Mouse (Mus musculus) MEL (cell line): ENCODE measurements around the gene Ndufs8. TPM values are rescaled to one million over a fixed set of nuclear protein-coding genes. Genes with fewer than 3 reads are reported as not detected.
"Not testable (repeated sequence)": the region's sequence is repeated elsewhere in the genome, so short reads cannot be mapped to it uniquely, and the experiment has no call there.

Experiments
- DNase-seq: peaks from one replicate; pipeline ENCODE4 v3.0.0; 2011; ENCODE audit warnings: low read depth, low spot score
- H3K27ac ChIP-seq: 2 replicates; pipeline ENCODE4 v1.5.1; 2012; ENCODE audit warnings: low read depth, mild to moderate bottlenecking, control low read depth, low read length, moderate library complexity; ENCODE audit not compliant: control insufficient read depth
- H3K27me3 ChIP-seq, 2 experiments: fragments of 150-350 bp in 1 of 2; sonication (generic) in 1 of 2; 2 replicates each; pipeline ENCODE4 v1.6.1; 2012; ENCODE audit warnings: low read length in 2 of 2, mild to moderate bottlenecking in 2 of 2, improper control_type of control experiment in 1 of 2, moderate library complexity in 1 of 2; ENCODE audit not compliant: insufficient read depth in 2 of 2, control insufficient read depth in 1 of 2
- H3K36me3 ChIP-seq, 2 experiments: 2 replicates each; pipeline ENCODE4 v1.6.1; 2012 to 2014; ENCODE audit warnings: low read length in 2 of 2, improper control_type of control experiment in 1 of 2, inconsistent platforms in 1 of 2, mild to moderate bottlenecking in 1 of 2; ENCODE audit not compliant: insufficient read depth in 2 of 2, control insufficient read depth in 1 of 2
- H3K4me1 ChIP-seq, 2 experiments: fragments of 150-350 bp in 1 of 2; sonication (generic) in 1 of 2; 2 replicates each; pipeline ENCODE4 v1.6.1; 2012; ENCODE audit warnings: low read length in 2 of 2, improper control_type of control experiment in 1 of 2, mild to moderate bottlenecking in 1 of 2; ENCODE audit not compliant: insufficient read depth in 2 of 2, control insufficient read depth in 1 of 2
- H3K4me3 ChIP-seq, 2 experiments: fragments of 150-350 bp in 1 of 2; sonication (generic) in 1 of 2; 2 replicates each; pipeline ENCODE4 v1.5.1; 2012; ENCODE audit warnings: low read depth in 2 of 2, low read length in 2 of 2, mild to moderate bottlenecking in 2 of 2, moderate library complexity in 2 of 2, control low read depth in 1 of 2, improper control_type of control experiment in 1 of 2; ENCODE audit not compliant: control insufficient read depth in 1 of 2, insufficient read depth in 1 of 2
- H3K79me2 ChIP-seq: 2 replicates; pipeline ENCODE4 v1.6.1; 2012; ENCODE audit warnings: mild to moderate bottlenecking, low read length, moderate library complexity; ENCODE audit not compliant: control insufficient read depth, poor library complexity, insufficient read depth
- H3K9ac ChIP-seq: 2 replicates; pipeline ENCODE4 v1.6.1; 2012; ENCODE audit warnings: low read depth, mild to moderate bottlenecking, control low read depth, low read length, moderate library complexity; ENCODE audit not compliant: control insufficient read depth, poor library complexity, severe bottlenecking
- H3K9me3 ChIP-seq: fragments of 150-350 bp; sonication (generic); replicated peaks from 2 replicates; pipeline ENCODE4 v1.6.1; 2012; ENCODE audit warnings: mild to moderate bottlenecking, low read length, improper control_type of control experiment, moderate library complexity; ENCODE audit not compliant: insufficient read depth
- CHD1 ChIP-seq: IDR thresholded peaks from 2 replicates; pipeline ENCODE4 v1.6.1; 2012; ENCODE audit warnings: low read depth, mild to moderate bottlenecking, inconsistent platforms, low read length, improper control_type of control experiment
- CHD2 ChIP-seq: IDR thresholded peaks from 2 replicates; pipeline ENCODE4 v1.6.1; 2011; ENCODE audit warnings: low read length, improper control_type of control experiment
- CTCF ChIP-seq, 3 experiments: IDR thresholded peaks in 2 of 3; conservative IDR thresholded peaks in 1 of 3; 2 replicates each; pipeline ENCODE4 v1.5.1; 2011 to 2012; ENCODE audit warnings: low read length in 3 of 3, low read depth in 2 of 3, mild to moderate bottlenecking in 2 of 3, improper control_type of control experiment in 1 of 3, inconsistent platforms in 1 of 3, mixed read lengths in 1 of 3, moderate library complexity in 1 of 3; ENCODE audit not compliant: control insufficient read depth in 1 of 3, insufficient read depth in 1 of 3, poor library complexity in 1 of 3, severe bottlenecking in 1 of 3
- ETS1 ChIP-seq: IDR thresholded peaks from 2 replicates; pipeline ENCODE4 v1.6.1; 2012; ENCODE audit warnings: low read depth, mild to moderate bottlenecking, inconsistent platforms, low read length, improper control_type of control experiment, moderate library complexity
- GATA1 ChIP-seq: IDR thresholded peaks from 2 replicates; pipeline ENCODE4 v1.6.1; 2011; ENCODE audit warnings: low read depth, low read length, improper control_type of control experiment
- HCFC1 ChIP-seq: IDR thresholded peaks from 2 replicates; pipeline ENCODE4 v1.6.1; 2012; ENCODE audit warnings: low read depth, mild to moderate bottlenecking, inconsistent platforms, low read length, improper control_type of control experiment, moderate library complexity
- MAX ChIP-seq: IDR thresholded peaks from 2 replicates; pipeline ENCODE4 v1.6.1; 2011; ENCODE audit warnings: low read length, improper control_type of control experiment
- MAZ ChIP-seq: IDR thresholded peaks from 2 replicates; pipeline ENCODE4 v1.6.1; 2012; ENCODE audit warnings: low read depth, mild to moderate bottlenecking, inconsistent platforms, low read length, improper control_type of control experiment
- MYC ChIP-seq: IDR thresholded peaks from 2 replicates; pipeline ENCODE4 v1.6.1; 2011; ENCODE audit warnings: low read depth, mild to moderate bottlenecking, low read length, improper control_type of control experiment, moderate library complexity
- NELFE ChIP-seq: IDR thresholded peaks from 2 replicates; pipeline ENCODE4 v1.6.1; 2011; ENCODE audit warnings: low read depth, low read length, improper control_type of control experiment
- POLR2A ChIP-seq, 2 experiments: IDR thresholded peaks; 2 replicates each; pipeline ENCODE4 v1.6.1; 2011 to 2012; ENCODE audit warnings: low read length in 2 of 2, mild to moderate bottlenecking in 2 of 2, control low read depth in 1 of 2, improper control_type of control experiment in 1 of 2, low read depth in 1 of 2, moderate library complexity in 1 of 2; ENCODE audit not compliant: control insufficient read depth in 1 of 2, insufficient read depth in 1 of 2, poor library complexity in 1 of 2
- RCOR1 ChIP-seq: IDR thresholded peaks from 2 replicates; pipeline ENCODE4 v1.6.1; 2012; ENCODE audit warnings: low read depth, mild to moderate bottlenecking, inconsistent platforms, low read length, improper control_type of control experiment
- SMC3 ChIP-seq: IDR thresholded peaks from 2 replicates; pipeline ENCODE4 v1.6.1; 2011; ENCODE audit warnings: low read depth, low read length, improper control_type of control experiment
- TAL1 ChIP-seq: IDR thresholded peaks from 2 replicates; pipeline ENCODE4 v1.6.1; 2012; ENCODE audit warnings: mild to moderate bottlenecking, inconsistent platforms, low read length, moderate library complexity, mixed read lengths
- UBTF ChIP-seq: IDR thresholded peaks from 2 replicates; pipeline ENCODE4 v1.6.1; 2012; ENCODE audit warnings: low read depth, mild to moderate bottlenecking, inconsistent platforms, low read length, improper control_type of control experiment, moderate library complexity, borderline replicate concordance; ENCODE audit not compliant: insufficient read depth
- USF2 ChIP-seq, 2 experiments: IDR thresholded peaks; 2 replicates each; pipeline ENCODE4 v1.6.1; 2011 to 2012; ENCODE audit warnings: improper control_type of control experiment in 2 of 2, low read length in 2 of 2, borderline replicate concordance in 1 of 2, inconsistent platforms in 1 of 2, low read depth in 1 of 2, mild to moderate bottlenecking in 1 of 2; ENCODE audit not compliant: insufficient read depth in 1 of 2
- ZC3H11A ChIP-seq: IDR thresholded peaks from 2 replicates; pipeline ENCODE4 v1.6.1; 2012; ENCODE audit warnings: low read depth, mild to moderate bottlenecking, inconsistent platforms, low read length, improper control_type of control experiment
- ZKSCAN1 ChIP-seq: IDR thresholded peaks from 2 replicates; pipeline ENCODE4 v1.6.1; 2012; ENCODE audit warnings: low read depth, mild to moderate bottlenecking, inconsistent platforms, low read length, improper control_type of control experiment, moderate library complexity
- polyA plus RNA-seq, 2 experiments: library from polyadenylated mRNA; stranded (reverse) in 1 of 2; unstranded in 1 of 2; fragments of >175 nt in 1 of 2; fragments of >200 nt in 1 of 2; gene quantifications; 2 replicates each; pipeline versions ENCODE4 v1.2.1 to v1.2.4; 2012; ENCODE audit warnings: low replicate concordance in 2 of 2, low read depth in 1 of 2; ENCODE audit not compliant: insufficient read length in 2 of 2, insufficient read depth in 1 of 2, missing spikeins in 1 of 2
- total RNA-seq: library from RNA; depleted of rRNA; stranded (reverse); fragments of 300-350 nt; gene quantifications from 2 replicates; pipeline ENCODE4 v1.2.3, GENCODE M21; 2012

The Ndufs8 gene
- total and polyA plus RNA-seq, 3 experiments: 205 to 243 TPM; not detected in 1

DNA sequence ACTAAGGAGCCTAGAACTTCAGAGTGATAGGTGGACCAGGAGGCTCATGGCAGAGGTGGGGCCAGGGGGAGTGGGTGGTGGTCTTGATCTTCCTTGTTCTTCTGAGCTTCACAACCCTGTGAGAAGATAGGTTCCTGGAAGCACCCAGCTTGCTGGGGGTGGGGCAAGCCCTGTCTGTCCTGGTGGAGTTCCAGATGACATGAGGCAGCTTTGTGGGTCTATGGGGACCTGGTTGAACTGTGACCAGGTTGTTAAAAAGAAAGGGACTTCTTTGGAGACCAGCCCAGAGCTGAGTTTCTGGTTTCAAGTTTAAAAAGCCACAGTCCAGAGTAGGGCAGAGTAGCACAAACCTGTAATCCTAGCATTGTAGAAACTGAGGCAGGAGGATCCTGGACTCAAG is 46.5 kb upstream of the Ndufs8 start:
- 0 out of 4 replicates have a peak, but pooled peaks cover 0 to 2% of the 10 kb centered on the region in 2 experiments for H3K27me3 ChIP-seq
- no peak overlapping the region for H3K4me3 ChIP-seq
- no peaks in the 10 kb centered on the region for H3K79me2 ChIP-seq
- H3K36me3 ChIP-seq: 0 out of 4 replicates have a peak, but pooled peaks cover 0 to 3% of the 10 kb centered on the region in 2 experiments
- no peak overlapping the region for H3K27ac ChIP-seq
- H3K4me1 ChIP-seq: peaks cover 3 to 4% of the 10 kb centered on the region in 2 experiments; a peak in 1 of 4 replicates
- no peak overlapping the region for H3K9ac ChIP-seq
- TF ChIP-seq CHD1: no peak
- TF ChIP-seq TAL1: no peak
- TF ChIP-seq ETS1: no peak
- TF ChIP-seq RCOR1: no peak
- no peak for TF ChIP-seq USF2 (IDR thresholded peaks at IDR 0.05; ENCODE audit: borderline replicate concordance in 1 of 2, insufficient read depth in 1 of 2, low read depth in 1 of 2, low read length in 2 of 2)
- no peak for TF ChIP-seq ZC3H11A
- no peak for TF ChIP-seq MAZ
- no peak for TF ChIP-seq UBTF
- TF ChIP-seq ZKSCAN1: no peak
- no peak for TF ChIP-seq MYC
- no peak for TF ChIP-seq CHD2
- no peak for TF ChIP-seq HCFC1
- no peak for TF ChIP-seq SMC3
- no peak for TF ChIP-seq MAX
- no peak for TF ChIP-seq CTCF (IDR thresholded peaks at IDR 0.05 in 2 of 3, conservative IDR thresholded peaks at IDR 0.05 in 1 of 3; ENCODE audit: control insufficient read depth in 1 of 3, insufficient read depth in 1 of 3, low read depth in 2 of 3, low read length in 3 of 3, poor library complexity in 1 of 3, severe bottlenecking in 1 of 3)
- no peak for DNase-seq
- no peaks in the 10 kb centered on the region for H3K9me3 ChIP-seq

DNA sequence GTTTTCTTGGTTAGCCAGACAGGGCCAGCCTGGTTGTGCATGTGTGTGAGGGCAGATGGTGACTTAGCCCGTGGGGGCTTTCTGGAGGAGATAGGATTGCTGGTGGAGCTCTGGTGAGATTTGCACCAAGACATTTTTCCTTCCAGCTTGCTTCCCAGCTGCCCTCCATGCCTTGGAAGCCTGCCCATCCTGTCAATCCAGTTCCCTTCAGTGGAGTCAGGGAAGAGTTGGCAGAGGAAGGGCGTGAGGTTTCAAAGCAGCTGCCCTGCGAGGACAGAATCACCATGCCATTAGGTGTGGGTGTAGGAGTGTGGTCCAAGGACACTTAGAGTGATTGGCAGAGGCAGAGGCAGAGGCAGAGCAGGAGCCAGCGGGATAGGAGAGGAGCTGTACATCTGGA is 45.9 kb upstream of the Ndufs8 start, which contains the start of gene Aldh3b3:
Gene Aldh3b3 (plus strand): TSS at position 176 of the 400 bp plus-strand sequence.
- H3K79me2 ChIP-seq: no peaks in the 10 kb centered on the region
- H3K4me1 ChIP-seq: peaks cover 3 to 4% of the 10 kb centered on the region in 2 experiments; a peak in 1 of 4 replicates
- no peak within 1 kb of the TSS for H3K4me3 ChIP-seq
- 0 out of 4 replicates have a peak, but pooled peaks cover 0 to 2% of the 10 kb centered on the region in 2 experiments for H3K27me3 ChIP-seq
- no peak within 1 kb of the TSS for H3K9ac ChIP-seq
- 0 out of 4 replicates have a peak, but pooled peaks cover 0 to 3% of the 10 kb centered on the region in 2 experiments for H3K36me3 ChIP-seq
- no peaks in the 10 kb centered on the region for H3K9me3 ChIP-seq
- H3K27ac ChIP-seq: no peak within 1 kb of the TSS
- TF ChIP-seq ETS1: no peak
- TF ChIP-seq GATA1: no peak
- no peak for TF ChIP-seq USF2 (IDR thresholded peaks at IDR 0.05; ENCODE audit: borderline replicate concordance in 1 of 2, insufficient read depth in 1 of 2, low read depth in 1 of 2, low read length in 2 of 2)
- TF ChIP-seq POLR2A (IDR thresholded peaks at IDR 0.05; ENCODE audit: control insufficient read depth in 1 of 2, insufficient read depth in 1 of 2, low read depth in 1 of 2, low read length in 2 of 2, poor library complexity in 1 of 2): no peak
- no peak for TF ChIP-seq NELFE
- no peak for DNase-seq

DNA sequence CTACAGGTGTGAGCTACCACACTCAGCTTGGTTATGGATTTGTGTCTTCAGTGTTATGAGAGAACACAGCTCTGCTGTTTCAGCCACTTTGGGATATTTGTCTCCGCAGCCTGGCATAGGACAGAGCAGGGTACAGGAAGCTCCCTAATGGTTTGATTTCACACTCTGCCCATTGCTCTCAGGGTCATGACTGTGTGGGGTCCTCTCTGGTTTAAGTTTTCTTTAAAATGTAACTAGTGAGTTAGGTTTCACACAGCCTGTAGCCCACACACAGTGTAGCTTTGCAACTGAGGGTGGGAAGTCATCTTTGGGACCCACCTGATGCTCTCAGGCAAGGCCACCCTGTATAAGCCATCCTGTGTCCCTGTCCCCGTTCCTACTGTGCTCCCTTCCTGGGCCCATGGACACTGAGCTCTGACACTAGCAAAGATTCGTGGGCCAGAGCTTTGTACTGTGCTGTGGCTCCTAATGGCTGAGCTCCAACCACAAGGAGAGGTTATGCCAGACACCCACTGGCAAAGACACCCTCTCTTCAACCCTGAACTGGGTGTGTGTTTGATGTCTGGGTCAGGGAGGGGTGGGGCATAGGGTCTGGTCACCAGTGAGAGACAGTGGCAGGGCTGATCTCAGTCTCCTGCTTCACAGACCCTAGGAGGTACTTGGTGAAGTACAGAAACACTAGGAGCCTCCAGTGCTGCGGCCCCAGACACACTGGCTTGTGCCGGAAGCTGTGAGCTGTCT is 44.9 kb upstream of the Ndufs8 start:
- H3K79me2 ChIP-seq, H3K9me3 ChIP-seq, H3K9ac ChIP-seq, H3K36me3 ChIP-seq, H3K4me3 ChIP-seq, H3K4me1 ChIP-seq, DNase-seq, H3K27me3 ChIP-seq, H3K27ac ChIP-seq: not testable (repeated sequence)
